Mouse (Mus musculus): ENCODE results near the gene Zfp341. TPM values are rescaled to one million over a fixed set of nuclear protein-coding genes. Genes with fewer than 3 reads are reported as not detected.
A peak's percentile ranks its signal among the peaks of the same experiment; 100 is the strongest.

The Zfp341 gene
- total and polyA plus RNA-seq, 2 experiments from 2014 or later, result 1.4 to 10.2 TPM

- 71% methylated on average over 5 of the region's 5 CpGs for WGBS
- H3K36me3 ChIP-seq (ENCODE audit: insufficient read depth), result no peaks in the 10 kb centered on the region
- H3K9me3 ChIP-seq (ENCODE audit: low read length), result no peaks in the 10 kb centered on the region
- H3K27ac ChIP-seq (ENCODE audit: low read depth, low read length), result no peak overlapping the region
- H3K9ac ChIP-seq, result no peak overlapping the region
- DNase-seq, result peak; percentile 54
- ATAC-seq, result no peak
- peak; percentile 73 for TF ChIP-seq CTCF (IDR thresholded peaks at IDR 0.05; ENCODE audit: low read depth)
- H3K27me3 ChIP-seq (ENCODE audit: insufficient read depth, low read length), result no peaks in the 10 kb centered on the region
- peaks cover 16% of the 10 kb centered on the region for H3K4me1 ChIP-seq (ENCODE audit: insufficient read depth)
- H3K4me2 ChIP-seq (ENCODE audit: low read depth), result no peak overlapping the region
- H3K4me3 ChIP-seq (ENCODE audit: low read depth, low read length), result no peak overlapping the region
Measured at GRCm38 (mm10) chr2:154586405-154586804, 26.7 kb upstream of the Zfp341 start.

- H3K27me3 ChIP-seq (ENCODE audit: insufficient read depth, low read length), result no peaks in the 10 kb centered on the region
- no peak for TF ChIP-seq CTCF (IDR thresholded peaks at IDR 0.05; ENCODE audit: low read depth)
- peak; percentile 30; the same call in 1 of the 2 replicates for ATAC-seq
- peaks cover 10% of the 10 kb centered on the region for H3K4me1 ChIP-seq (ENCODE audit: insufficient read depth)
- no peak overlapping the region for H3K4me2 ChIP-seq (ENCODE audit: low read depth)
- 59% methylated on average over 4 of the region's 4 CpGs for WGBS
- H3K4me3 ChIP-seq (ENCODE audit: low read depth, low read length), result no peak overlapping the region
- peak; percentile 48 for DNase-seq
- H3K36me3 ChIP-seq (ENCODE audit: insufficient read depth), result no peaks in the 10 kb centered on the region
- no peak overlapping the region for H3K9ac ChIP-seq
- H3K27ac ChIP-seq (ENCODE audit: low read depth, low read length), result no peak overlapping the region
- H3K9me3 ChIP-seq (ENCODE audit: low read length), result no peaks in the 10 kb centered on the region
Measured at GRCm38 (mm10) chr2:154589051-154589450, 24.0 kb upstream of the Zfp341 start.

GRCm38 (mm10) chr2:154591239-154591638 lies 21.9 kb upstream of the Zfp341 start:
- Histone ChIP-seq H3K4me3 (ENCODE audit: low read depth, low read length) (no peak overlapping the region), H3K9me3 (ENCODE audit: low read length) (no peaks in the 10 kb centered on the region), H3K9ac (no peak overlapping the region), H3K27ac (ENCODE audit: low read depth, low read length) (no peak overlapping the region), H3K36me3 (ENCODE audit: insufficient read depth) (peaks cover 6% of the 10 kb centered on the region; the same call in 1 of the 2 replicates), H3K4me1 (ENCODE audit: insufficient read depth) (no peaks in the 10 kb centered on the region; the same call in 1 of the 2 replicates), H3K4me2 (ENCODE audit: low read depth) (no peak overlapping the region), H3K27me3 (ENCODE audit: insufficient read depth, low read length) (no peaks in the 10 kb centered on the region)
- ATAC-seq, result no peak
- WGBS, result 88% methylated on average over 3 of the region's 3 CpGs
- no peak for TF ChIP-seq CTCF (IDR thresholded peaks at IDR 0.05; ENCODE audit: low read depth)
- DNase-seq, result no peak

- DNase-seq (no peak), ATAC-seq (no peak)
- Histone ChIP-seq H3K4me1 (ENCODE audit: insufficient read depth) (no peaks in the 10 kb centered on the region; the same call in 1 of the 2 replicates), H3K36me3 (ENCODE audit: insufficient read depth) (peaks cover 6% of the 10 kb centered on the region; the same call in 1 of the 2 replicates), H3K27ac (ENCODE audit: low read depth, low read length) (no peak overlapping the region), H3K9ac (no peak overlapping the region), H3K9me3 (ENCODE audit: low read length) (no peaks in the 10 kb centered on the region), H3K4me2 (ENCODE audit: low read depth) (no peak overlapping the region), H3K4me3 (ENCODE audit: low read depth, low read length) (no peak overlapping the region), H3K27me3 (ENCODE audit: insufficient read depth, low read length) (no peaks in the 10 kb centered on the region)
- TF ChIP-seq CTCF (IDR thresholded peaks at IDR 0.05; ENCODE audit: low read depth), result peak; percentile 46; the same call in 1 of the 2 replicates
- WGBS, result 72% methylated on average over 3 of the region's 3 CpGs
Measured at GRCm38 (mm10) chr2:154593025-154593424, 20.1 kb upstream of the Zfp341 start.

- ATAC-seq (no peak), DNase-seq (no peak)
- TF ChIP-seq CTCF (IDR thresholded peaks at IDR 0.05; ENCODE audit: low read depth), result no peak
- Histone ChIP-seq H3K4me2 (ENCODE audit: low read depth) (no peak overlapping the region), H3K27me3 (ENCODE audit: insufficient read depth, low read length) (no peaks in the 10 kb centered on the region), H3K9ac (no peak overlapping the region), H3K4me1 (ENCODE audit: insufficient read depth) (no peaks in the 10 kb centered on the region), H3K9me3 (ENCODE audit: low read length) (no peaks in the 10 kb centered on the region), H3K4me3 (ENCODE audit: low read depth, low read length) (no peak overlapping the region), H3K27ac (ENCODE audit: low read depth, low read length) (no peak overlapping the region), H3K36me3 (ENCODE audit: insufficient read depth) (peaks cover 6% of the 10 kb centered on the region; the same call in 1 of the 2 replicates)
- WGBS, result 69% methylated on average over 5 of the region's 5 CpGs
Measured at GRCm38 (mm10) chr2:154595775-154596174, 17.3 kb upstream of the Zfp341 start.

- 84% methylated on average over 3 of the region's 3 CpGs for WGBS
- no peak for TF ChIP-seq CTCF (IDR thresholded peaks at IDR 0.05; ENCODE audit: low read depth)
Measured at GRCm38 (mm10) chr2:154597399-154597798, 15.7 kb upstream of the Zfp341 start.

GRCm38 (mm10) chr2:154600586-154600985 lies 12.5 kb upstream of the Zfp341 start:
- no peaks in the 10 kb centered on the region for H3K9me3 ChIP-seq (ENCODE audit: low read length)
- TF ChIP-seq CTCF (IDR thresholded peaks at IDR 0.05; ENCODE audit: low read depth), result no peak
- H3K4me1 ChIP-seq (ENCODE audit: insufficient read depth), result peaks cover 11% of the 10 kb centered on the region; the same call in 1 of the 2 replicates
- no peak overlapping the region for H3K4me3 ChIP-seq (ENCODE audit: low read depth, low read length)
- DNase-seq, result no peak
- no peak overlapping the region for H3K4me2 ChIP-seq (ENCODE audit: low read depth)
- no peaks in the 10 kb centered on the region for H3K27me3 ChIP-seq (ENCODE audit: insufficient read depth, low read length)
- peaks cover 4% of the 10 kb centered on the region; the same call in 1 of the 2 replicates for H3K36me3 ChIP-seq (ENCODE audit: insufficient read depth)
- no peak for ATAC-seq
- no peak overlapping the region for H3K9ac ChIP-seq
- WGBS, result 71% methylated on average over 6 of the region's 6 CpGs
- no peak overlapping the region for H3K27ac ChIP-seq (ENCODE audit: low read depth, low read length)

More at GRCm38 (mm10) chr2:154597399-154597798, 15.7 kb upstream of the Zfp341 start:
- H3K4me3 ChIP-seq (ENCODE audit: low read depth, low read length), result no peak overlapping the region
- DNase-seq (no peak), ATAC-seq (no peak)
- no peaks in the 10 kb centered on the region for H3K4me1 ChIP-seq (ENCODE audit: insufficient read depth)
- H3K9ac ChIP-seq, result no peak overlapping the region
- H3K9me3 ChIP-seq (ENCODE audit: low read length), result no peaks in the 10 kb centered on the region
- H3K27ac ChIP-seq (ENCODE audit: low read depth, low read length), result no peak overlapping the region
- no peaks in the 10 kb centered on the region for H3K27me3 ChIP-seq (ENCODE audit: insufficient read depth, low read length)
- H3K4me2 ChIP-seq (ENCODE audit: low read depth), result no peak overlapping the region
- H3K36me3 ChIP-seq (ENCODE audit: insufficient read depth), result peaks cover 6% of the 10 kb centered on the region; the same call in 1 of the 2 replicates
